Mouse (Mus musculus): Measurements from ENCODE around the gene Galnt7.

GRCm38 (mm10) chr8:57653056-57653767 lies 380 bp upstream of the Galnt7 start:
- no peak for TF ChIP-seq CTCF (IDR thresholded peaks at IDR 0.05; ENCODE audit: borderline replicate concordance, extremely low read depth, insufficient read depth, insufficient read length)
- no peak for TF ChIP-seq POLR2A (IDR thresholded peaks at IDR 0.05; ENCODE audit: borderline replicate concordance, extremely low read depth, insufficient read depth, insufficient read length, poor library complexity, severe bottlenecking)

Measured in brain, embryonic 14.5 days (tissue).